Mouse (Mus musculus): ENCODE measurements at regions not wholly inside any gene's neighbourhood (a gene's known extent, or its start where the extent isn't known, plus 50 kb on each side); places are given as distances from the start of the nearest gene placed in this dataset.

GRCm38 (mm10) chr16:77301270-77302171, 288.0 kb downstream of the Usp25 start:
- ATAC-seq: no peak

- ATAC-seq: no peak
Measured at GRCm38 (mm10) chr16:77300572-77301213, 287.2 kb downstream of the Usp25 start.

- ATAC-seq: no peak
Measured at GRCm38 (mm10) chr16:77295574-77296355, 282.3 kb downstream of the Usp25 start.

- no peak for ATAC-seq
Measured at GRCm38 (mm10) chr16:77292317-77292771, 278.8 kb downstream of the Usp25 start.

GRCm38 (mm10) chr16:77291723-77292316, 278.3 kb downstream of the Usp25 start:
- ATAC-seq: no peak

- ATAC-seq: no peak
Measured at GRCm38 (mm10) chr16:77284205-77284604, 270.7 kb downstream of the Usp25 start.

- no peak for ATAC-seq
Measured at GRCm38 (mm10) chr16:77279916-77280315, 266.4 kb downstream of the Usp25 start.

GRCm38 (mm10) chr16:77279495-77279894, 266.0 kb downstream of the Usp25 start:
- ATAC-seq: no peak

- ATAC-seq: no peak
Measured at GRCm38 (mm10) chr16:77273306-77273705, 259.8 kb downstream of the Usp25 start.

- no peak for ATAC-seq
Measured at GRCm38 (mm10) chr16:77268926-77269325, 255.4 kb downstream of the Usp25 start.

- no peak for ATAC-seq
Measured at GRCm38 (mm10) chr16:77267679-77268078, 254.2 kb downstream of the Usp25 start.

GRCm38 (mm10) chr16:77252349-77252748, 238.8 kb downstream of the Usp25 start:
- ATAC-seq: no peak

- no peak for ATAC-seq
Measured at GRCm38 (mm10) chr16:77251422-77251821, 237.9 kb downstream of the Usp25 start.

GRCm38 (mm10) chr16:77240876-77241275, 227.4 kb downstream of the Usp25 start:
- ATAC-seq: no peak

GRCm38 (mm10) chr16:77239176-77239790, 225.8 kb downstream of the Usp25 start:
- no peak for ATAC-seq

GRCm38 (mm10) chr16:77238358-77239175, 225.1 kb downstream of the Usp25 start:
- no peak for ATAC-seq

- no peak for ATAC-seq
Measured at GRCm38 (mm10) chr16:77237631-77238357, 224.3 kb downstream of the Usp25 start.

- ATAC-seq: no peak
Measured at GRCm38 (mm10) chr16:77237272-77237603, 223.7 kb downstream of the Usp25 start.

- no peak for ATAC-seq
Measured at GRCm38 (mm10) chr16:77236509-77237271, 223.2 kb downstream of the Usp25 start.

- no peak for ATAC-seq
Measured at GRCm38 (mm10) chr16:77236021-77236420, 222.5 kb downstream of the Usp25 start.
